Mouse (Mus musculus): ENCODE data around the gene H2-M5. TPM values are rescaled to one million over a fixed set of nuclear protein-coding genes. Genes with fewer than 3 reads are reported as not detected.

Gene H2-M5
- 0.19 TPM in 1 of 2 replicates, not detected in the other for polyA plus RNA-seq (2012; rRNA removed; ENCODE audit: low replicate concordance)

GRCm38 (mm10) chr17:36989437-36989836 is at the start of gene H2-M5:
Gene H2-M5 (minus strand): TSS chr17:36989537.

GRCm38 (mm10) chr17:37022628-37023576 is 33.6 kb upstream of the H2-M5 start, which contains the start of gene Mog:
Gene Mog (minus strand): TSS chr17:37023398.

GRCm38 (mm10) chr17:37000863-37001262 is 11.5 kb upstream of the H2-M5 start, which contains the start of gene Zfp57:
Gene Zfp57 (plus strand): TSS chr17:37001163.

DNA sequence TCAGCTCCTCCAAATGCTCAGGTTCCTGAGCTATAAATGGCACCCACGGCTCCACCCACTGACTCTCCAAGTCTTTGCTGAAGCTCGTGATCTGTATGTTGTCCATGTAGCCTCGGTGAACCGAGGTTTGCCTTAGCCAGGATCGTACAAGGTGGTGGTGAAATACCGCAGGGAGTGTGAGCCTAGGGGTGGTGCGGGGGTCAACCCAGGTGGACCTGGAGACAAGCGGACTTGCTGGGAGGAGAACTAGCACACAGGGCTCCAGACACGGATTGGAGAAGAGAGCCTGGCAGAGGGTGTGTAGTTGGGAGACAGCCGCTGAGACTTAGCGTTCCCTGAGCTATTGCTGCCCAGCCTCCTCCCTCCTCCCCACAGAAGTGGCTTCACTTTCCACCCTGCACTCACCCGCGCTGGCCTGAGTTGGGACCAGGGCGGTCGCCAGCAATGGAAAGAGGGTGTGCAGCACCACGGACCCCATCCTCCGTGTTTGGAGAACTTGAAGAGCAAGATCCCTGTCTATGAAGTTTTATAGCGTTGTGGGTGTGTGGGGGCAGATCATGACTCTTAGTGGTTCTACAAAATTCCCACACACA is 8.0 kb downstream of the H2-M5 start, which contains the start of gene 2410137M14Rik:
2410137M14Rik (minus strand) TSS at position 17 of the 593 bp plus-strand sequence.

GRCm38 (mm10) chr17:36957999-36958743 is 31.2 kb downstream of the H2-M5 start, which contains the start of the genes Znrd1 and Znrd1as:
Gene Znrd1 (minus strand): TSS chr17:36958559.
Gene Znrd1as (plus strand): TSS chr17:36958592.

DNA sequence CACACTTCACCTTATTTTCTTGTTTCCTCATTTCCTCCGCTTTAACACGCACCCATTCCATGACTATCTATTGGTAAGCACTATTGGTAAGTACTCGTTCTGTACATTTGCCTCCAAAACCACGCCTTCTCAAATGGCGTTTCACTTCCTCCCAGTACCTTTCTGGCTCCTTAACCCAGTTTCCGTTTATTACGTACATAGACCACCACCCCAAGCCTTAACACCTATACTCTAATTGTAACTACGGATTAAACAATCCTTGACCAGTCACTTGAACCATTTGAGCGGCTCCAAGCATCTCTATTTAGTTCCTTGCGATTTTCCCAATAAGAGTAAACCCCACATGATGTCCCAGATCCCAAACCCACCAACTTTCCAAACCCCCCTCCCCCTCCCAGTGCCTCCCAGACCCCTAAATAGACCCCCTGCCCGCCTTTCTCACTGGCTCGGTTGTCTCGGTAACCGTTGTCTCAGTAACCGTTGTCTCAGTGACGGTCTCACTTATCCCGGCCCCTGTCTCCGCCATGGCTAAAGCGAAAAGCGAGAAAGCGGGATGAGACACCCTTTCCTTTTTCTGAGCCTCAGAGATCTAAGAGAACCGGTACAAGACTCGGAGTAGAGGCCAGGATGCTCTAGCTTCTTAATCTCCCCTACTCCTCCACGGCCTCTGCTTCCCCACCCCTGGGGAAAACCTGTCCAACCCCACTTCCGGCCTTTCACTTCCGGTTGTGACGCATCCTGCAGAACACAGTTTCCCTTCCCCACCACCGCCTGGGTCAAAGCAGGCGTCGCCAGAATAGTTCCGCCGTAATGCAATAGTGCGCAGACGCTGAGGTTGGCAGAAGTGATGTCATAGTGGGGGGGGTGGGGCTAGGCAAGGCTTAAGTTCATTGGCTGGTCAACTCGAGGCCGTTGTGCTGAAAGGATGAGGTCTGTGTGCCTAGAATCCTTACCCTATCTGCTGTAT is 38.1 kb downstream of the H2-M5 start, which contains the start of gene Ppp1r11:
Ppp1r11 (minus strand) TSS at position 761 of the 967 bp plus-strand sequence.

DNA sequence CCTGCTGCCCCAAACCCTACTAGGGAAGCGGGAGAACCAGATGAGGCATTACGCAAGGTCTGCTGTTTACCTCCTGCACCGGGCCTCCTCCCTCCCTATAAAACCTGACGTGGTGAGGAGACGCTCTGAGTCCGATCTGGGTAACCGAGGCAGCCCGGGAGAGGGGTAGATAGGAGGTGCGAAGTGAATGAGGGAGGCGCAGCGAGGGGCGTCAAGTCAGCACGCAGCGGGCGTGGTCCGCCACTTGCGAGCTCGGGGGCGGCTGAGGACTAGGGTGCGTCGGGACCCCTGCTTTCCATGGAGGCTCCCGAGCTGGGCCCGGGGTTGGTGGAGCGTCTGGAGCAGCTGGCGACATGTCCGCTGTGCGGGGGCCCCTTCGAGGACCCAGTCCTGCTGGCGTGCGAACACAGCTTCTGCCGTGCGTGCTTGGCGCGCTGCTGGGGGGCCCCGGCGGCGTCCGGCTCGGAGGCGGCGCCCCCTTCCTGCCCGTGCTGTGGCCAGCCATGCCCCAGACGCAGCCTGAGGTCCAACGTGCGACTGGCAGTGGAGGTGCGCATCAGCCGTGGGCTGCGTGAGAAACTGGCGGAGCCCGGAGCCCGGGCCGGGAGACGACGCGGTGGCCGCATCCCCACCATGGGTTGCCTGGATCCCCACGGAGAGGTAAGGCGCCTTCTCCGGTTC is 46.4 kb downstream of the H2-M5 start, which contains the start of gene Rnf39:
Rnf39 (plus strand) TSS at position 128 of the 681 bp plus-strand sequence.

Other genes starting within 250 kb of the H2-M5 start
- not detected in 2 replicates for gene H2-M10.5, start 216.6 kb downstream of the H2-M5 start, polyA plus RNA-seq (2012; rRNA removed; ENCODE audit: low replicate concordance)
- not detected in 2 replicates for gene H2-M10.6, start 177.4 kb downstream of the H2-M5 start, polyA plus RNA-seq (2012; rRNA removed; ENCODE audit: low replicate concordance)
- gene Trim26, start 152.4 kb downstream of the H2-M5 start, polyA plus RNA-seq (2012; rRNA removed; ENCODE audit: low replicate concordance), result 26.0 and 26.5 TPM in 2 replicates
- gene Trim15, start 122.3 kb downstream of the H2-M5 start, polyA plus RNA-seq (2012; rRNA removed; ENCODE audit: low replicate concordance), result 7.4 and 33.1 TPM in 2 replicates
- 0.05 TPM in 1 of 2 replicates, not detected in the other for gene Trim10, start 120.0 kb downstream of the H2-M5 start, polyA plus RNA-seq (2012; rRNA removed; ENCODE audit: low replicate concordance)
- gene Trim40, start 99.4 kb downstream of the H2-M5 start, polyA plus RNA-seq (2012; rRNA removed; ENCODE audit: low replicate concordance), result 15.0 and 31.3 TPM in 2 replicates
- gene Trim31, start 91.4 kb downstream of the H2-M5 start, polyA plus RNA-seq (2012; rRNA removed; ENCODE audit: low replicate concordance), result 26.5 and 31.2 TPM in 2 replicates
- 4.6 and 6.2 TPM in 2 replicates for gene Rnf39, start 46.6 kb downstream of the H2-M5 start, polyA plus RNA-seq (2012; rRNA removed; ENCODE audit: low replicate concordance)
- 21.9 and 27.9 TPM in 2 replicates for gene Ppp1r11, start 37.8 kb downstream of the H2-M5 start, polyA plus RNA-seq (2012; rRNA removed; ENCODE audit: low replicate concordance)
- 16.1 and 17.6 TPM in 2 replicates for gene Znrd1, start 31.0 kb downstream of the H2-M5 start, polyA plus RNA-seq (2012; rRNA removed; ENCODE audit: low replicate concordance)
- gene Znrd1as, start 30.9 kb downstream of the H2-M5 start, polyA plus RNA-seq (2012; rRNA removed; ENCODE audit: low replicate concordance), result 0.25 and 0.28 TPM in 2 replicates
- gene 2410137M14Rik, start 8.3 kb downstream of the H2-M5 start, polyA plus RNA-seq (2012; rRNA removed; ENCODE audit: low replicate concordance), result not detected in 2 replicates
- 0.64 and 1.1 TPM in 2 replicates for gene Zfp57, start 11.6 kb upstream of the H2-M5 start, polyA plus RNA-seq (2012; rRNA removed; ENCODE audit: low replicate concordance)
- gene Mog, start 33.9 kb upstream of the H2-M5 start, polyA plus RNA-seq (2012; rRNA removed; ENCODE audit: low replicate concordance), result not detected in 2 replicates
- gene Gabbr1, start 56.4 kb upstream of the H2-M5 start, polyA plus RNA-seq (2012; rRNA removed; ENCODE audit: low replicate concordance), result 5.3 and 11.2 TPM in 2 replicates
- not detected in 2 replicates for gene Olfr90, start 99.0 kb upstream of the H2-M5 start, polyA plus RNA-seq (2012; rRNA removed; ENCODE audit: low replicate concordance)
- not detected in 2 replicates for gene Olfr91, start 108.7 kb upstream of the H2-M5 start, polyA plus RNA-seq (2012; rRNA removed; ENCODE audit: low replicate concordance)
- not detected in 2 replicates for gene Olfr92, start 130.6 kb upstream of the H2-M5 start, polyA plus RNA-seq (2012; rRNA removed; ENCODE audit: low replicate concordance)
- not detected in 2 replicates for gene Olfr93, start 172.0 kb upstream of the H2-M5 start, polyA plus RNA-seq (2012; rRNA removed; ENCODE audit: low replicate concordance)
- gene Ubd, start 204.4 kb upstream of the H2-M5 start, polyA plus RNA-seq (2012; rRNA removed; ENCODE audit: low replicate concordance), result 0.11 TPM in 1 of 2 replicates, not detected in the other
- gene Olfr94, start 211.5 kb upstream of the H2-M5 start, polyA plus RNA-seq (2012; rRNA removed; ENCODE audit: low replicate concordance), result not detected in 2 replicates
- gene Olfr95, start 223.6 kb upstream of the H2-M5 start, polyA plus RNA-seq (2012; rRNA removed; ENCODE audit: low replicate concordance), result not detected in 2 replicates
- not detected in 2 replicates for gene Olfr96, start 230.6 kb upstream of the H2-M5 start, polyA plus RNA-seq (2012; rRNA removed; ENCODE audit: low replicate concordance)
- gene Olfr97, start 247.8 kb upstream of the H2-M5 start, polyA plus RNA-seq (2012; rRNA removed; ENCODE audit: low replicate concordance), result not detected in 2 replicates

Data from duodenum, adult 2 months (tissue).